23 mouse cellular contexts compared by ENCODE assay signal in genomic region chrX:106030176-106030575, GRCm38 (mm10). TPM values are rescaled to one million over a fixed set of nuclear protein-coding genes. Genes with fewer than 3 reads are reported as not detected.
A peak's percentile ranks its signal among the peaks of the same experiment; 100 is the strongest.
DNase-seq lines count a peak whose midpoint lies in the region; ATAC-seq and TF ChIP-seq lines count a peak whose summit lies in the region.
"Had no signal": no experiment of that assay in that cellular context is flagged by ENCODE, and none has a peak within 500 bp of the region (broad histone marks: within the 10 kb centered on the region; RNA-seq: fewer than 3 reads in every experiment).

No protein-coding gene starts in this region.

- no peak for TF ChIP-seq EP300 in stomach, postnatal 0 days (optimal IDR thresholded peaks at IDR 0.05)

- TF ChIP-seq CTCF in lung, embryonic 14.5 days (IDR thresholded peaks at IDR 0.05; ENCODE audit: low read depth) = no peak
- no peak for TF ChIP-seq CTCF in stomach, postnatal 0 days (IDR thresholded peaks at IDR 0.05; ENCODE audit: low read depth)

- 70% methylated on average over 5 of the region's 5 CpGs for WGBS in lung, embryonic 14.5 days
- WGBS in stomach, embryonic 14.5 days = 56% methylated on average over 5 of the region's 5 CpGs
- 61% methylated on average over 5 of the region's 5 CpGs for WGBS in stomach, postnatal 0 days
- WGBS in stomach, embryonic 16.5 days = 56% methylated on average over 5 of the region's 5 CpGs

- peak overlapping the region; percentile 32 for H3K4me2 ChIP-seq in lung, embryonic 14.5 days
- peak overlapping the region; percentile 18; the same call in 1 of the 2 replicates for H3K4me2 ChIP-seq in stomach, embryonic 14.5 days (replicated peaks; ENCODE audit: low read depth, low read length)
- H3K4me2 ChIP-seq in stomach, postnatal 0 days (replicated peaks; ENCODE audit: low read depth) = no peak overlapping the region
- H3K4me2 ChIP-seq in stomach, embryonic 16.5 days (ENCODE audit: low read depth, low read length) = 0 out of 2 replicates have a peak overlapping the region, but pooled peaks have one; percentile 36
- H3K4me2 ChIP-seq: embryonic facial prominence, embryonic 15.5 days; hindbrain, embryonic 12.5 days had no signal

- no peak overlapping the region for H3K27ac ChIP-seq in lung, embryonic 14.5 days (ENCODE audit: low read depth)
- no peak overlapping the region for H3K27ac ChIP-seq in stomach, embryonic 14.5 days (ENCODE audit: low read length)
- no peak overlapping the region for H3K27ac ChIP-seq in stomach, postnatal 0 days (replicated peaks)
- H3K27ac ChIP-seq in stomach, embryonic 16.5 days (ENCODE audit: low read length) = no peak overlapping the region
- H3K27ac ChIP-seq: embryonic facial prominence, embryonic 15.5 days; forebrain, embryonic 10.5 days; heart, embryonic 10.5 days; hindbrain, embryonic 12.5 days had no signal

- H3K9ac ChIP-seq in lung, embryonic 14.5 days = no peak overlapping the region
- H3K9ac ChIP-seq in stomach, embryonic 14.5 days (replicated peaks; ENCODE audit: low read depth, low read length) = no peak overlapping the region
- no peak overlapping the region for H3K9ac ChIP-seq in stomach, postnatal 0 days (ENCODE audit: low read length)
- H3K9ac ChIP-seq in stomach, embryonic 16.5 days (ENCODE audit: low read length) = no peak overlapping the region
- H3K9ac ChIP-seq: embryonic facial prominence, embryonic 15.5 days; hindbrain, embryonic 12.5 days had no signal

- no peaks in the 10 kb centered on the region for H3K4me1 ChIP-seq in lung, embryonic 14.5 days (ENCODE audit: insufficient read depth)
- H3K4me1 ChIP-seq in stomach, embryonic 14.5 days (ENCODE audit: control insufficient read depth, insufficient read depth, low read length) = no peaks in the 10 kb centered on the region
- H3K4me1 ChIP-seq in stomach, postnatal 0 days (replicated peaks; ENCODE audit: control insufficient read depth, insufficient read depth) = no peaks in the 10 kb centered on the region
- H3K4me1 ChIP-seq in stomach, embryonic 16.5 days (ENCODE audit: control insufficient read depth, insufficient read depth, low read length) = 0 out of 2 replicates have a peak, but pooled peaks cover 2% of the 10 kb centered on the region
- H3K4me1 ChIP-seq: embryonic facial prominence, embryonic 15.5 days; heart, embryonic 10.5 days had no signal

- H3K4me3 ChIP-seq in lung, embryonic 14.5 days (ENCODE audit: low read depth, low read length) = no peak overlapping the region
- no peak overlapping the region for H3K4me3 ChIP-seq in stomach, embryonic 14.5 days (ENCODE audit: low read depth, low read length)
- H3K4me3 ChIP-seq in stomach, postnatal 0 days (ENCODE audit: low read depth, low read length) = no peak overlapping the region
- no peak overlapping the region for H3K4me3 ChIP-seq in stomach, embryonic 16.5 days (replicated peaks; ENCODE audit: low read length)
- H3K4me3 ChIP-seq: embryonic facial prominence, embryonic 15.5 days; erythroblast, embryonic 14.5 days; forebrain, embryonic 10.5 days; heart, embryonic 10.5 days; hindbrain, embryonic 12.5 days had no signal

- H3K36me3 ChIP-seq in lung, embryonic 14.5 days (ENCODE audit: insufficient read depth) = no peaks in the 10 kb centered on the region
- H3K36me3 ChIP-seq in stomach, embryonic 14.5 days (ENCODE audit: control insufficient read depth, insufficient read depth, low read length) = no peaks in the 10 kb centered on the region
- no peaks in the 10 kb centered on the region for H3K36me3 ChIP-seq in stomach, postnatal 0 days (ENCODE audit: control insufficient read depth, insufficient read depth, low read length)
- no peaks in the 10 kb centered on the region for H3K36me3 ChIP-seq in stomach, embryonic 16.5 days (ENCODE audit: control insufficient read depth, insufficient read depth, low read length)
- H3K36me3 ChIP-seq: embryonic facial prominence, embryonic 15.5 days; forebrain, embryonic 10.5 days; heart, embryonic 10.5 days; hindbrain, embryonic 12.5 days had no signal

- no peak for ATAC-seq in lung, embryonic 14.5 days (ENCODE audit: insufficient read depth)
- no peak for ATAC-seq in stomach, embryonic 14.5 days (ENCODE audit: insufficient number of reproducible peaks, insufficient read depth, low FRiP score, low read depth)
- ATAC-seq in stomach, postnatal 0 days (ENCODE audit: low FRiP score, low TSS enrichment) = no peak
- no peak for ATAC-seq in stomach, embryonic 16.5 days (ENCODE audit: insufficient read depth, low FRiP score)
- ATAC-seq: forebrain, embryonic 14.5 days; hindbrain, embryonic 16.5 days had no signal

- DNase-seq in adrenal gland, adult 2 months = peak; percentile 34
- no peak for DNase-seq in adrenal gland, postnatal 4 days (ENCODE audit: low spot score in 2 of 2)
- DNase-seq in lung, embryonic 14.5 days = no peak
- DNase-seq in lung, postnatal 25 days (ENCODE audit: low spot score) = no peak
- no peak for DNase-seq in stomach, postnatal 0 days (ENCODE audit: low spot score)
- DNase-seq in yolk sac, embryonic 10.5 days (ENCODE audit: low spot score) = no peak
- DNase-seq: adrenal gland, postnatal 10 days; cerebellum, adult 2 months; cerebellum, postnatal 10 days; embryo, embryonic 11 days; gastrocnemius, postnatal 36 days; heart, adult 18-20 months; heart, postnatal 10 days; heart, postnatal 4 days had no signal

- no peaks in the 10 kb centered on the region for H3K27me3 ChIP-seq in lung, embryonic 14.5 days (ENCODE audit: insufficient read depth, low read length)
- no peaks in the 10 kb centered on the region for H3K27me3 ChIP-seq in stomach, embryonic 14.5 days (ENCODE audit: control insufficient read depth, insufficient read depth, low read length)
- H3K27me3 ChIP-seq in stomach, postnatal 0 days (ENCODE audit: control insufficient read depth, insufficient read depth, low read length) = no peaks in the 10 kb centered on the region
- H3K27me3 ChIP-seq in stomach, embryonic 16.5 days (ENCODE audit: control insufficient read depth, insufficient read depth, low read length) = no peaks in the 10 kb centered on the region
- H3K27me3 ChIP-seq: embryonic facial prominence, embryonic 15.5 days; hindbrain, embryonic 12.5 days had no signal

- H3K9me3 ChIP-seq in lung, embryonic 14.5 days (ENCODE audit: low read depth, low read length) = no peaks in the 10 kb centered on the region
- H3K9me3 ChIP-seq in stomach, embryonic 14.5 days (ENCODE audit: control insufficient read depth, low read depth, low read length) = no peaks in the 10 kb centered on the region
- no peaks in the 10 kb centered on the region for H3K9me3 ChIP-seq in stomach, postnatal 0 days (ENCODE audit: control insufficient read depth, low read length)
- H3K9me3 ChIP-seq in stomach, embryonic 16.5 days (replicated peaks; ENCODE audit: control insufficient read depth, low read length) = no peaks in the 10 kb centered on the region
- H3K9me3 ChIP-seq: embryonic facial prominence, embryonic 15.5 days; forebrain, embryonic 10.5 days; heart, embryonic 10.5 days; hindbrain, embryonic 12.5 days had no signal

RNA-seq across cellular contexts. Expression of gene Atp7a, which starts 3.1 kb away (rescaled TPM):
- 10 to 100 TPM; 34.1 to 42.6 TPM for total RNA-seq in adrenal gland, adult 2 months (2021)
- polyA plus RNA-seq in adrenal gland, adult 2 months (2012; rRNA removed) = 1.4 and 2.1 TPM in 2 replicates
- 10 to 100 TPM; 34.1 to 39.3 TPM for total RNA-seq in adrenal gland, postnatal 4 days (2021)
- 34.4 TPM in 2 replicates for polyA plus RNA-seq in lung, embryonic 14.5 days (2014; fragmentation: Nextera tagmentation; extraction: Ambion mirVana)
- 39.3 and 40.2 TPM in 2 replicates for polyA plus RNA-seq in stomach, embryonic 14.5 days (2014; fragmentation: Nextera tagmentation; extraction: Ambion mirVana)
- 11.4 and 11.6 TPM in 2 replicates for polyA plus RNA-seq in stomach, postnatal 0 days (2015; fragmentation: Nextera tagmentation; extraction: Ambion mirVana)
- 27.6 and 28.3 TPM in 2 replicates for polyA plus RNA-seq in stomach, embryonic 16.5 days (2015; fragmentation: Nextera tagmentation; extraction: Ambion mirVana)

RNA-seq across cellular contexts. Expression of gene Cox7b, which starts 14.7 kb away (rescaled TPM):
- 100 to 1,000 TPM; 536 to 642 TPM for total RNA-seq in adrenal gland, adult 2 months (2021)
- 36.1 and 39.5 TPM in 2 replicates for polyA plus RNA-seq in adrenal gland, adult 2 months (2012; rRNA removed)
- 100 to 1,000 TPM; 338 to 374 TPM for total RNA-seq in adrenal gland, postnatal 4 days (2021)
- polyA plus RNA-seq in lung, embryonic 14.5 days (2014; fragmentation: Nextera tagmentation; extraction: Ambion mirVana) = 327 and 365 TPM in 2 replicates
- 392 and 401 TPM in 2 replicates for polyA plus RNA-seq in stomach, embryonic 14.5 days (2014; fragmentation: Nextera tagmentation; extraction: Ambion mirVana)
- polyA plus RNA-seq in stomach, postnatal 0 days (2015; fragmentation: Nextera tagmentation; extraction: Ambion mirVana) = 559 and 583 TPM in 2 replicates
- 405 and 440 TPM in 2 replicates for polyA plus RNA-seq in stomach, embryonic 16.5 days (2015; fragmentation: Nextera tagmentation; extraction: Ambion mirVana)

RNA-seq across cellular contexts. Expression of gene Magt1, which starts 18.5 kb away (rescaled TPM):
- total RNA-seq in adrenal gland, adult 2 months (2021) = 10 to 100 TPM; 48.9 to 66.5 TPM
- 1.6 and 2.5 TPM in 2 replicates for polyA plus RNA-seq in adrenal gland, adult 2 months (2012; rRNA removed)
- total RNA-seq in adrenal gland, postnatal 4 days (2021) = 10 to 100 TPM; 51.6 to 57.8 TPM
- polyA plus RNA-seq in lung, embryonic 14.5 days (2014; fragmentation: Nextera tagmentation; extraction: Ambion mirVana) = 62.7 and 63.0 TPM in 2 replicates
- polyA plus RNA-seq in stomach, embryonic 14.5 days (2014; fragmentation: Nextera tagmentation; extraction: Ambion mirVana) = 68.6 and 73.6 TPM in 2 replicates
- polyA plus RNA-seq in stomach, postnatal 0 days (2015; fragmentation: Nextera tagmentation; extraction: Ambion mirVana) = 43.7 and 45.3 TPM in 2 replicates
- 78.7 and 82.3 TPM in 2 replicates for polyA plus RNA-seq in stomach, embryonic 16.5 days (2015; fragmentation: Nextera tagmentation; extraction: Ambion mirVana)

Comparison
In these comparisons a context has a peak if more than half of its experiments do, and no peak if none do; other contexts are left out.
1. RNA of gene Magt1, which starts 18.5 kb away (polyA plus RNA-seq): 78.7 to 82.3 TPM in stomach, embryonic 16.5 days, 68.6 to 73.6 TPM in stomach, embryonic 14.5 days, 62.7 to 63.0 TPM in lung, embryonic 14.5 days and 43.7 to 45.3 TPM in stomach, postnatal 0 days; 1.6 to 2.5 TPM in adrenal gland, adult 2 months; every median in the first group is over 10 times any median in the second.